Mouse (Mus musculus): ENCODE results near the gene Smyd1. TPM values are rescaled to one million over a fixed set of nuclear protein-coding genes. Genes with fewer than 3 reads are reported as not detected.

Smyd1 gene
- total and polyA plus RNA-seq, 3 experiments: 0.08 to 0.37 (median 0.08) TPM

DNA sequence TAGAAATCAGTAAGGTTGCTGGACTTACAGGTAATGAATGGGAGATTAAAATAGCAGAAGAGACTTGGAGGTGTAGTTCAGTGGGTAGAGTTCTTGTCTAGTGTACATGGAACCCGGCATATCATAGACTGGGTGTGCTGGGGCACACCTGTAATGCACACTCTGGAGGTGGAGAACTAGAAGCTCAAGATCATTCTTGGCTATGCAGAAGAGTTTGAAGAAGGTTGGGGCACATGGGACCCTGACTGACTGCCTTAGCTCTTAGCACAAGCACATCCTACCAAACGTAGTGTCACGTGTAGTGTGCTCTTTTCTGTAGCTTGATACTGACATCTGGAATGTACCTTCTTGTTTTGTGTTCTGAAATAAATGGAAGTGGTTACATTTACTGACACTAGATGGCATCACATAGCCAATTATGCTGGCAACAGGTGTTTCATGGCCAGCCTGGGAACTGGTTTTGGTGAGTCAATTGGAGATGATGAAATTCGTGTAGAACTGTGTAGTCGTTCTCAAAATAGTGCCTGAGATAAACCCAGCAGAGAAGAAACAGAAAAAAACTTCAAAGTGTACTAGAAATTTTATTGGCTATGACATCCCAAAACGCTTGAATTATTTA, 155.4 kb downstream of the Smyd1 start (continued):
- TF ChIP-seq JUND (conservative IDR thresholded peaks at IDR 0.05; ENCODE audit: low read depth, low read length): peak; percentile 84
- no peak for TF ChIP-seq POLR2AphosphoS2 (IDR thresholded peaks at IDR 0.05; ENCODE audit: low read depth, low read length)
- no peak; the same call in none of the 2 replicates for TF ChIP-seq RAD21 (IDR thresholded peaks at IDR 0.05; ENCODE audit: low read depth, low read length)
- TF ChIP-seq MAFK (IDR thresholded peaks at IDR 0.05; ENCODE audit: insufficient replicate concordance, low read length): no peak
- no peak for TF ChIP-seq ZKSCAN1 (IDR thresholded peaks at IDR 0.05; ENCODE audit: borderline replicate concordance, low read depth, low read length)
- TF ChIP-seq NRF1 (IDR thresholded peaks at IDR 0.05; ENCODE audit: low read depth, low read length): no peak
- peak; percentile 76 for TF ChIP-seq JUN (IDR thresholded peaks at IDR 0.05; ENCODE audit: insufficient read depth, low read depth, low read length)
- TF ChIP-seq USF1 (IDR thresholded peaks at IDR 0.05; ENCODE audit: low read depth, low read length): no peak
- TF ChIP-seq E2F4 (IDR thresholded peaks at IDR 0.05; ENCODE audit: insufficient replicate concordance, low read depth, low read length): no peak
- peak; percentile 87 for TF ChIP-seq SIN3A (IDR thresholded peaks at IDR 0.05; ENCODE audit: low read length)
- no peak for TF ChIP-seq TBP (conservative IDR thresholded peaks at IDR 0.05; ENCODE audit: low read depth, low read length)
- no peak for TF ChIP-seq ELF1 (IDR thresholded peaks at IDR 0.05; ENCODE audit: low read depth, low read length)

DNA sequence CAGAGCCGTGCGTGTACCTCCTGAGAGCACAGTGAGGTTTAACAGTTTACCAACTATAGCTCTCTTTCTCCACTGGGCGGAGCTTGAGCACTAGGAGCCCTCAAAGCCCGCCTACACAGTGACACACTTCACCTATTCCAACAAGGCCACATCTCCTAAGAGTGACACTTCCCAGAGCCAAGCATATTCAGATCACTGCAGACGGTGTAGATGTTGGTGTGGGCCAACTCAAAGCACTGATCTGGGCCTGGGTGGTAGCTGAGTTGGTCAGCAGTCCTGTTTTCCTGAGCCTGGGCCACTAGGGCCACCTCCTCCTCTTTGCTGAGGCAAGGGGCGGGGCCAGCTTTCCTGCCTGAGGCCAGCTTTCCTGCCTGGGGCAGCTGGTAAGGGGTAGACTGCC, 157.6 kb downstream of the Smyd1 start:
- H3K4me3 ChIP-seq (replicated peaks in 1 of 3; ENCODE audit: low read depth in 2 of 3, low read length in 2 of 3, poor library complexity in 1 of 3): no peak overlapping the region
- DNase-seq (ENCODE audit: extremely low read depth): peak; percentile 52

More for the DNA sequence above, 157.6 kb downstream of the Smyd1 start:
- in situ Hi-C loops (cut with MboI; ENCODE audit: low pct_ligation_motif_present, low pct_unique_long_range_greater_than_20kb, low sequenced_read_pairs): loop anchor here (5.0 to 10.0 kb wide), 3 partner anchors 100 to 243 kb away; no protein-coding TSS in a partner anchor
- Histone ChIP-seq H3K4me2 (ENCODE audit: insufficient read depth, low read depth, poor library complexity, severe bottlenecking) (no peak overlapping the region), H3K9ac (ENCODE audit: insufficient read depth, low read depth) (no peak overlapping the region), H3K27me3 (replicated peaks) (no peaks in the 10 kb centered on the region), H3K4me1 (ENCODE audit: control insufficient read depth in 1 of 2, insufficient read depth in 2 of 2) (peaks cover 7 to 28% of the 10 kb centered on the region in 2 experiments), H3K9me3 (replicated peaks; ENCODE audit: low read length) (no peaks in the 10 kb centered on the region), H3K36me3 (replicated peaks in 1 of 2; ENCODE audit: control insufficient read depth in 1 of 2, insufficient read depth in 1 of 2, low read length in 1 of 2) (no peaks in the 10 kb centered on the region), H3K27ac (ENCODE audit: insufficient read depth, low read depth) (no peak overlapping the region), H3K79me2 (replicated peaks; ENCODE audit: control insufficient read depth, extremely low read depth, insufficient read depth, poor library complexity, severe bottlenecking) (no peaks in the 10 kb centered on the region)
- dilution Hi-C loops (cut with MboI; ENCODE audit: extremely low pct_ligation_motif_present, extremely low pct_unique_long_range_greater_than_20kb, low sequenced_read_pairs): no loop called here
- TF ChIP-seq CTCF (conservative IDR thresholded peaks at IDR 0.05 in 1 of 2, IDR thresholded peaks at IDR 0.05 in 1 of 2; ENCODE audit: low read depth in 2 of 2, low read length in 2 of 2) (peak in 1 of 2 experiments; percentile 45; a peak in 2 of 4 replicates), CHD2 (IDR thresholded peaks at IDR 0.05; ENCODE audit: low read length) (no peak), SMC3 (IDR thresholded peaks at IDR 0.05; ENCODE audit: low read depth, low read length) (peak; percentile 21; the same call in 1 of the 2 replicates), KAT2A (IDR thresholded peaks at IDR 0.05; ENCODE audit: insufficient replicate concordance, low read length) (no peak), RAD21 (IDR thresholded peaks at IDR 0.05; ENCODE audit: low read depth, low read length) (peak; percentile 17)

Other genes starting within 250 kb of the Smyd1 start
- gene Thnsl2, start 177.8 kb downstream of the Smyd1 start, total RNA-seq (2012; rRNA removed): not detected in 2 replicates
- not detected in 2 replicates for gene Thnsl2, start 177.8 kb downstream of the Smyd1 start, total RNA-seq (2014; rRNA removed)
- not detected in 2 replicates for gene Thnsl2, start 177.8 kb downstream of the Smyd1 start, polyA plus RNA-seq (2012; ENCODE audit: insufficient read length, low read depth)
- not detected in 2 replicates for gene Fabp1, start 122.4 kb downstream of the Smyd1 start, total RNA-seq (2012; rRNA removed)
- gene Fabp1, start 122.4 kb downstream of the Smyd1 start, total RNA-seq (2014; rRNA removed): not detected in 2 replicates
- gene Fabp1, start 122.4 kb downstream of the Smyd1 start, polyA plus RNA-seq (2012; ENCODE audit: insufficient read length, low read depth): not detected in 2 replicates
- gene Krcc1, start 50.6 kb downstream of the Smyd1 start, total RNA-seq (2012; rRNA removed): 16.7 and 18.7 TPM in 2 replicates
- 40.2 and 42.0 TPM in 2 replicates for gene Krcc1, start 50.6 kb downstream of the Smyd1 start, total RNA-seq (2014; rRNA removed)
- gene Krcc1, start 50.6 kb downstream of the Smyd1 start, polyA plus RNA-seq (2012; ENCODE audit: insufficient read length, low read depth): 23.6 and 28.2 TPM in 2 replicates
- 0.21 and 0.25 TPM in 2 replicates for gene Cd8b1, start 555 bp upstream of the Smyd1 start, total RNA-seq (2012; rRNA removed)
- gene Cd8b1, start 555 bp upstream of the Smyd1 start, total RNA-seq (2014; rRNA removed): 0.20 and 0.30 TPM in 2 replicates
- gene Cd8b1, start 555 bp upstream of the Smyd1 start, polyA plus RNA-seq (2012; ENCODE audit: insufficient read length, low read depth): 0.49 and 0.51 TPM in 2 replicates
- gene Cd8a, start 51.2 kb upstream of the Smyd1 start, total RNA-seq (2012; rRNA removed): 0.13 TPM in 1 of 2 replicates, not detected in the other
- gene Cd8a, start 51.2 kb upstream of the Smyd1 start, total RNA-seq (2014; rRNA removed): 0.12 TPM in 1 of 2 replicates, not detected in the other
- 0.22 and 0.49 TPM in 2 replicates for gene Cd8a, start 51.2 kb upstream of the Smyd1 start, polyA plus RNA-seq (2012; ENCODE audit: insufficient read length, low read depth)
- 19.1 and 23.4 TPM in 2 replicates for gene Rmnd5a, start 118.4 kb upstream of the Smyd1 start, total RNA-seq (2012; rRNA removed)
- 40.6 and 47.2 TPM in 2 replicates for gene Rmnd5a, start 118.4 kb upstream of the Smyd1 start, total RNA-seq (2014; rRNA removed)
- 22.7 and 23.5 TPM in 2 replicates for gene Rmnd5a, start 118.4 kb upstream of the Smyd1 start, polyA plus RNA-seq (2012; ENCODE audit: insufficient read length, low read depth)
- 3.5 and 4.2 TPM in 2 replicates for gene Rnf103, start 171.7 kb upstream of the Smyd1 start, total RNA-seq (2012; rRNA removed)
- gene Rnf103, start 171.7 kb upstream of the Smyd1 start, total RNA-seq (2014; rRNA removed): 7.0 and 7.9 TPM in 2 replicates
- gene Rnf103, start 171.7 kb upstream of the Smyd1 start, polyA plus RNA-seq (2012; ENCODE audit: insufficient read length, low read depth): 5.7 and 6.0 TPM in 2 replicates
- gene Chmp3, start 221.6 kb upstream of the Smyd1 start, total RNA-seq (2012; rRNA removed): 27.8 and 30.3 TPM in 2 replicates
- 44.7 and 53.8 TPM in 2 replicates for gene Chmp3, start 221.6 kb upstream of the Smyd1 start, total RNA-seq (2014; rRNA removed)
- gene Chmp3, start 221.6 kb upstream of the Smyd1 start, polyA plus RNA-seq (2012; ENCODE audit: insufficient read length, low read depth): 68.1 and 76.5 TPM in 2 replicates